Mouse (Mus musculus): Measurements from ENCODE around the gene Crtc3. TPM values are rescaled to one million over a fixed set of nuclear protein-coding genes. Genes with fewer than 3 reads are reported as not detected.

The Crtc3 gene
- polyA plus RNA-seq, 1 experiment from 2014 or later, result 4.2 TPM

DNA sequence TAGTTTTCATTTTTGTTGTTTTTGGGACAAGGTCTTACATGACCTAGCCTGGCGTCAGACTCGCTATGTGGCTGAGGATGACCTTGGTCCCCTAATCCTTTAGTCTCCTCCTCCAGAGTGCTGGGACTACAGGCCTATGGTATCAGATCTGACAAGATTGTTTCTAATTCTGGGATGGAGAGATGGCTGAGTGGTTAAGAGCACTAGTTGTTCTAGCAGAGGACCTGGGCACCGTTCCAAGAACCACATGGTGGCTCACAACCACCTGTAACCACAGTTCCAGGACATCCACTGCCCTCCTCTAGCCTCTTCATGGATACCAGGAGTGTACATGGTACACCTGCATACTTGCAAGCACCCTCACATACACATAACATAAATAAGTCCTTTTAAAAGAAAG, 132.5 kb downstream of the Crtc3 start:
- Histone ChIP-seq H3K9ac (no peak overlapping the region), H3K4me3 (replicated peaks) (no peak overlapping the region), H3K9me3 (replicated peaks) (no peaks in the 10 kb centered on the region), H3K36me3 (replicated peaks) (no peaks in the 10 kb centered on the region), H3K27me3 (no peaks in the 10 kb centered on the region), H3K4me1 (replicated peaks) (peaks cover 17% of the 10 kb centered on the region), H3K27ac (replicated peaks) (no peak overlapping the region), H3K4me2 (no peak overlapping the region)
- ATAC-seq (ENCODE audit: insufficient read depth), result no peak
- WGBS (ENCODE audit: insufficient replicate concordance), result 78% methylated on average over 3 of the region's 3 CpGs

- Histone ChIP-seq H3K9ac (no peak overlapping the region), H3K27me3 (no peaks in the 10 kb centered on the region), H3K36me3 (replicated peaks) (no peaks in the 10 kb centered on the region), H3K4me1 (replicated peaks) (peaks cover 11% of the 10 kb centered on the region), H3K4me2 (no peak overlapping the region), H3K4me3 (replicated peaks) (no peak overlapping the region), H3K9me3 (replicated peaks) (no peaks in the 10 kb centered on the region), H3K27ac (replicated peaks) (no peak overlapping the region)
- WGBS (ENCODE audit: insufficient replicate concordance), result 37% methylated on average over 3 of the region's 3 CpGs
- ATAC-seq (ENCODE audit: insufficient read depth), result no peak
Measured at GRCm38 (mm10) chr7:80555146-80555545, 133.5 kb downstream of the Crtc3 start.

DNA sequence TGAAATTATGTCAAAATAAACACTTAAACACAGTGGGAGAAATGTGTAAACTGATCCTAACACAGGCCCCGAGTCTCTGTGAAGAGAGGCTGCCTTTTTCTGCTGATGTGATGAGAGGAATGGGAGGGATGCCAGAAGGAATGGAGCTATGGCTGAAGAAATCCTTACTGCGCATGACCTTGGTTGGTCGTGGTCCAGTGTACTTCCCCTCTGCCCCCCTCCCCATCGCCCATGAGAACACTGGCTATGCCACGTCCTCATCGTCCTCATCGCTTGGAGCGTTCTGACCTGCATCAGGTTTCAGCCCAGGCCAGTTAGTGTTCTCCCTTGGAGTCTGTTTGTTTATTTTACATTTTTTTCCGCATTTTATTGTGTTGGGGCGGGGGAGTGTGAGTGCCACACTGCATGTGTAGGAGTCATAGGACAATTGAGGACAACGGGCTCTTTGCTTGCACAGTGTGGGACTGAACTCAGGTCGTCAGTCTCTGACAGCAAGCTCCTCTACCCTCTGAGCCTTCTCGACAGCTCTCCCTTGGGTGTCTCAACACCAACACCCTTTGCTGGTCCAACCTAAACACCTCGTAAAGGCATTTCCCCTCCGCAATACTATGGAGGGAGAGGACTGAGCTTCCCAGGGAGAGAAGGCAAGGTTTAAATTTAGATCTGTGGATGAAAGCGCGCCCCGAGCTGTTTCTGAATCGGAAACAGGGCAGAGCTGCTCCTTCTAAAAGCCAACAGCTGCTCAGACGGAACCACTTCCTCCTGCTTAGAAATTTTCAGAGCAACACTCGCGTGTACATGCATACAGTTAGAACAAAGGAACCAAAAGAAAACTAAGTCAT, 134.3 kb downstream of the Crtc3 start:
- no peaks in the 10 kb centered on the region for H3K27me3 ChIP-seq
- no peaks in the 10 kb centered on the region for H3K9me3 ChIP-seq (replicated peaks)
- H3K9ac ChIP-seq, result no peak overlapping the region
- 52% methylated on average over 22 of the region's 22 CpGs for WGBS (ENCODE audit: insufficient replicate concordance)
- peaks cover 11% of the 10 kb centered on the region for H3K4me1 ChIP-seq (replicated peaks)
- H3K36me3 ChIP-seq (replicated peaks), result no peaks in the 10 kb centered on the region
- H3K4me2 ChIP-seq, result 0 out of 2 replicates have a peak overlapping the region, but pooled peaks have one; percentile 7
- no peak overlapping the region; the same call in 1 of the 2 replicates for H3K27ac ChIP-seq (replicated peaks)
- no peak overlapping the region for H3K4me3 ChIP-seq (replicated peaks)
- no peak for ATAC-seq (ENCODE audit: insufficient read depth)

- no peak overlapping the region for H3K4me2 ChIP-seq
- no peak overlapping the region for H3K27ac ChIP-seq (replicated peaks)
- no peaks in the 10 kb centered on the region for H3K36me3 ChIP-seq (replicated peaks)
- no peaks in the 10 kb centered on the region for H3K27me3 ChIP-seq
- no peak for ATAC-seq (ENCODE audit: insufficient read depth)
- no peaks in the 10 kb centered on the region for H3K9me3 ChIP-seq (replicated peaks)
- H3K4me1 ChIP-seq (replicated peaks), result peaks cover 12% of the 10 kb centered on the region
- no peak overlapping the region for H3K9ac ChIP-seq
- WGBS (ENCODE audit: insufficient replicate concordance), result 65% methylated on average over 7 of the region's 7 CpGs
- H3K4me3 ChIP-seq (replicated peaks), result no peak overlapping the region
Measured at GRCm38 (mm10) chr7:80548513-80549260, 140.0 kb downstream of the Crtc3 start.

GRCm38 (mm10) chr7:80542139-80542831, 146.4 kb downstream of the Crtc3 start:
- 21% methylated on average over 7 of the region's 7 CpGs for WGBS (ENCODE audit: insufficient replicate concordance)
- peak overlapping the region; percentile 12 for H3K9ac ChIP-seq
- peak overlapping the region; percentile 60 for H3K4me2 ChIP-seq

DNA sequence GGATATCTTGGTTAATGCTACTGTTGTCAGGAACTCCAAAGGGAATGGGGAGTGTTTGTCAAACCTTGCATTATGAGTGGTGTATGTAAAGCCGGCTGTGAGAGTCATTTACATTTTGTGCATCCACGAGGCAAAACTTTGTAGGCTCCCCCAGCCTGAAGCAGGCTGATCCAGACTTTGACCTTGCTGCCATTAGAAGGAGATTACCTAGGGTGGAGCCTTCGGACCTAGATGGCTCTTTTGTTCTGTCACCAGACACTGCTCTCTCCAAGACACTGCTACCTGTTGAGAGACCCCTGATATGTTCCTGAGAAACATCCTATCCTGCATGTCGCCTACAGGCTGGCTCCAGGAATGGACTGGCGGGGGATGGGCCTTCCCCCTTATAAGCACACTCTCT, 149.1 kb downstream of the Crtc3 start:
- ATAC-seq (ENCODE audit: insufficient read depth), result no peak
- Histone ChIP-seq H3K9ac (no peak overlapping the region), H3K4me2 (no peak overlapping the region), H3K4me1 (replicated peaks) (peaks cover 67% of the 10 kb centered on the region), H3K27me3 (no peaks in the 10 kb centered on the region), H3K9me3 (replicated peaks) (no peaks in the 10 kb centered on the region), H3K36me3 (replicated peaks) (no peaks in the 10 kb centered on the region), H3K27ac (replicated peaks) (0 out of 2 replicates have a peak overlapping the region, but pooled peaks have one; percentile 7), H3K4me3 (replicated peaks) (no peak overlapping the region)
- WGBS (ENCODE audit: insufficient replicate concordance), result 70% methylated on average over 5 of the region's 5 CpGs

More at GRCm38 (mm10) chr7:80542139-80542831, 146.4 kb downstream of the Crtc3 start:
- Histone ChIP-seq H3K4me1 (replicated peaks) (peaks cover 61% of the 10 kb centered on the region), H3K9me3 (replicated peaks) (no peaks in the 10 kb centered on the region), H3K27ac (replicated peaks) (peak overlapping the region; percentile 88), H3K4me3 (replicated peaks) (peak overlapping the region; percentile 2), H3K36me3 (replicated peaks) (no peaks in the 10 kb centered on the region), H3K27me3 (no peaks in the 10 kb centered on the region)
- ATAC-seq (ENCODE audit: insufficient read depth), result peak; percentile 97

Other genes starting within 250 kb of the Crtc3 start
- gene Blm, start 153.8 kb downstream of the Crtc3 start, polyA plus RNA-seq (2015; fragmentation: Nextera tagmentation; extraction: Ambion mirVana), result 25.5 and 27.4 TPM in 2 replicates
- 14.4 and 15.5 TPM in 2 replicates for gene Iqgap1, start 137.1 kb upstream of the Crtc3 start, polyA plus RNA-seq (2015; fragmentation: Nextera tagmentation; extraction: Ambion mirVana)
- 0.26 and 0.45 TPM in 2 replicates for gene Zscan2, start 172.0 kb upstream of the Crtc3 start, polyA plus RNA-seq (2015; fragmentation: Nextera tagmentation; extraction: Ambion mirVana)
- 13.2 and 13.7 TPM in 2 replicates for gene Wdr73, start 212.4 kb upstream of the Crtc3 start, polyA plus RNA-seq (2015; fragmentation: Nextera tagmentation; extraction: Ambion mirVana)
- 0.93 and 1.3 TPM in 2 replicates for gene Nmb, start 216.2 kb upstream of the Crtc3 start, polyA plus RNA-seq (2015; fragmentation: Nextera tagmentation; extraction: Ambion mirVana)

Measured in liver, embryonic 15.5 days (tissue).